Mouse (Mus musculus): ENCODE measurements at regions not wholly inside any gene's neighbourhood (a gene's known extent, or its start where the extent isn't known, plus 50 kb on each side); places are given as distances from the start of the nearest gene placed in this dataset.

DNA sequence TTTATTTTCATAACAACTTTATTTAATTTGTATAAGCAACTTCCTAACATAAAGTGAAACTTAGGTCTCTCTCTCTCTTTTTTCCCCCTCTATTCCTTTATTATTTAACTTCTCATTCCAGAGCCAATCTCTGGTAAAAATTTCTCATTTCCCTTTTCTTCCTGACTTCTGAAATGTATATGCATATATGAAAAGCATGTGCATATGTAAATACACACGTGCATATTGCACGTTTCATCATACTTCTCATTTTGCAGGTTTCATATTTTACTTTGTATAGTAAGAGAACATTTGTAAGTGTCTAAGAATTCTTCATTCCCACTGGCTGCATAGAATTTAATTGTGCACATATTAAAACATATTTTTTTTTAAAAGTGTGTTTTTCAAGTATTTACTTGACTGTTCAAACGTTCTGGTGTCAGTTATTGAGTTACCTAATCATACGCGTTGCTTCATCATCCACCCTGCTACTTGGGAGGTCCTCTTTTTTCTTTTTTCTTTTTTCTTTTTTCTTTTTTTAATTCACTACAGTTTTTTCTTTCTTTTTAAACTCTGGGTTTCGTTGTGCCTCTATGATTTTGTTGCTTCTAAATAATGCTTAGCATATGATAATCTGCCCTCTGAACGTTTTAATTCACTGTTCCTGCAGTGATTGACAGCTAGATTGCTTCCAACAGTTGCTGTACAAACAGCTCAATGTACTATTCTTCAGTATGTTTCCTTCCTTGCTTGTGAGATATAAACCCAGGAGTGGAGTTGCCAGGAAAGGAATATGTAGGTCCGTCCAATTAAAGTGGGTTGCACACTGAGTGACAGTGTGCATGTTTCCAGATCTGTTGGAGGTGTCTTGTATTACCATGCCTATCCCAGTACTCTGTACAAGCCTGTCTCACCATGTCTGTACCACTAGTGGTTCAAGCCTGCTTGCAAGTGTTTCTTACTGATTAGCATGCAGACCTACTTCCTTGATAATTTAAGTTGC is 303.2 kb downstream of the Tmem38b start:
- in situ Hi-C loops (cut with MboI; ENCODE audit: unreplicated experiment in 2 of 2) = no loop called here

- in situ Hi-C loops (cut with MboI; ENCODE audit: unreplicated experiment in 2 of 2) = no loop called here
Observed at GRCm38 (mm10) chr4:54156146-54156545, 330.3 kb downstream of the Tmem38b start.

GRCm38 (mm10) chr4:54161337-54161993 is 335.6 kb downstream of the Tmem38b start:
- in situ Hi-C loops (cut with MboI; ENCODE audit: unreplicated experiment in 2 of 2) = no loop called here

DNA sequence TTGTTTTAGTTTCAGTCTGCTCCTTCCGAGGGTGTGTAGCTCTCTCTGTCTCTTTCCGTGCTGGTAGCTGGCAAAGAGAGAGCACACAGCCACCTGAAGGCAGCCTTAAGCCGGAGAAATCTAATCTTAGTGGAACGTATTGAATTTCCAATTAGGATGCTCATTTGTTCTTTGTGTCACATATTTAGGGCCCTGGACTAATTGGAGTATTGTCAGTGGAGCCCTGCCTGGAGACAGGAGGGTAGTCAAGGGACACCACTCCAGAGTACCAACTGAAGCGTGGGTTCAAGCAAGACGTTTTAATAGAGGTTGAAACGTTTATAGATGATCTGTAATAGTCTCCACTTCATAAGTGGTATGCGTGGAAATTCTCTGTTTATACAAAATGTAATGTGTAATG is 336.5 kb downstream of the Tmem38b start:
- in situ Hi-C loops (cut with MboI; ENCODE audit: unreplicated experiment in 2 of 2) = no loop called here

- in situ Hi-C loops (cut with MboI; ENCODE audit: unreplicated experiment in 2 of 2) = no loop called here
Observed at GRCm38 (mm10) chr4:54170202-54170931, 344.5 kb downstream of the Tmem38b start.

DNA sequence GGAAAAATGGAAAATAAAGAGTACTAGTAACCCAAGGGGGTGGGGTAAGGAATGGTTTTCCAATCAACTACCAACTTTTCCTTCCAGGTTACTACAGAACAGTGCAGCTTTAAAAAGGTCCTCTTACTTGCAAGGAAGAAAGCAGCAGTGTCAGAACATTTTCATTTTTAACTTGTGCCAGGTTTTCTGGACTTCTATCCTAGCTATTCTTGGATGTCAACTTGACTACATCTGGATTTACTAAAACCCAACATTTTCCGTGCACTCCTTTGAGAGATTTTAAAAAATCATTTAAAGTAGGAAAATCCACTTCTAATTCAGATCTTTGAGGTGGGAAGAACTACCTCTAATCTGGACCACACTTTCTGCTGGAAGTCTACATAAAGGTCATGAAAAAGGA is 358.4 kb downstream of the Tmem38b start:
- in situ Hi-C loops (cut with MboI; ENCODE audit: unreplicated experiment in 2 of 2) = no loop called here

DNA sequence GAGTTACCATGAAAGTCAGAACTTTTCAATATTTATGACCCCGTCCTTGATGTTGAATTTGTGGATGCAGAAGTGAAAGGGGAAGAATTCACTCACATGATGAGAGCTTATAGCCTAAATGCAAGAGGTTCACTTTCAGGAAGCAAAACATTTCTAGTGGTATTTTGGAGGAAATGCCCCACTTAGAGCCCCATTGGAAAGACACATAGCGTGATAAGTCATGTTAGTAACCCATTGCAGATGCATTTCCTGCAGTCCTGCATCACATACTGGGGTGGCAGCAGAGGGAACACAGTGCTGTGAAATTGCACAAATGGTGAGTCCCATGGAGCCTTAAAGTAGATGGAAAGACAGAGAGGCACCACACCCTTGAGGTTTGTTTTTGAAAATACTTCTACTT is 369.9 kb downstream of the Tmem38b start:
- in situ Hi-C loops (cut with MboI; ENCODE audit: unreplicated experiment in 2 of 2) = no loop called here

- in situ Hi-C loops (cut with MboI; ENCODE audit: unreplicated experiment in 2 of 2) = no loop called here
Observed at GRCm38 (mm10) chr4:54202440-54202839, 376.6 kb downstream of the Tmem38b start.

GRCm38 (mm10) chr4:54224572-54224971 is 398.7 kb downstream of the Tmem38b start:
- in situ Hi-C loops (cut with MboI; ENCODE audit: unreplicated experiment in 2 of 2) = no loop called here
